Mouse (Mus musculus) liver, embryonic 11.5 days (tissue): ENCODE results near the gene Wipf2. TPM values are rescaled to one million over a fixed set of nuclear protein-coding genes. Genes with fewer than 3 reads are reported as not detected.

Source experiments
- ATAC-seq: fragments of 200-750 bp; cut with Nextera tagmentation; replicated peaks from 2 replicates; pipeline ENCODE4 v1.8.0; 2017; ENCODE audit warnings: moderate number of reproducible peaks, mild to moderate bottlenecking, moderate TSS enrichment, moderate library complexity; ENCODE audit not compliant: low FRiP score
- DNase-seq: peaks from one replicate; pipeline ENCODE4 v3.0.0-alpha.2; 2017; ENCODE audit warnings: low spot score
- H3K27ac ChIP-seq: fragments of 300-500 bp; sonication (generic); 2 replicates; pipeline ENCODE4 v1.5.1; 2014; ENCODE audit warnings: mild to moderate bottlenecking, low read depth, low read length, control low read depth
- H3K27me3 ChIP-seq: fragments of 300-500 bp; sonication (generic); replicated peaks from 2 replicates; pipeline ENCODE4 v1.6.1; 2014; ENCODE audit warnings: low read length, mixed read lengths; ENCODE audit not compliant: control insufficient read depth, insufficient read depth
- H3K36me3 ChIP-seq: fragments of 300-500 bp; sonication (generic); 2 replicates; pipeline ENCODE4 v1.6.1; 2014; ENCODE audit warnings: mild to moderate bottlenecking, low read length, moderate library complexity, mixed read lengths; ENCODE audit not compliant: control insufficient read depth, insufficient read depth
- H3K4me1 ChIP-seq: fragments of 300-500 bp; sonication (generic); replicated peaks from 2 replicates; pipeline ENCODE4 v1.6.1; 2014; ENCODE audit warnings: low read length, mixed read lengths; ENCODE audit not compliant: control insufficient read depth, insufficient read depth
- H3K4me2 ChIP-seq: fragments of 300-500 bp; sonication (generic); 2 replicates; pipeline ENCODE4 v1.6.1; 2014; ENCODE audit warnings: mild to moderate bottlenecking, control low read depth, moderate library complexity
- H3K4me3 ChIP-seq: fragments of 300-500 bp; sonication (generic); 2 replicates; pipeline ENCODE4 v1.5.1; 2014; ENCODE audit warnings: low read depth, low read length, control low read depth
- H3K9ac ChIP-seq: fragments of 300-500 bp; sonication (generic); 2 replicates; pipeline ENCODE4 v1.6.1; 2014; ENCODE audit warnings: low read depth, low read length, control low read depth
- H3K9me3 ChIP-seq: fragments of 300-500 bp; sonication (generic); 2 replicates; pipeline ENCODE4 v1.6.1; 2016; ENCODE audit warnings: low read length, inconsistent platforms, mixed read lengths; ENCODE audit not compliant: control insufficient read depth
- WGBS: fragments of 180-500 bp; shearing (Covaris S2); extraction: QIAGEN DNeasy Blood & Tissue Kit; methylation state at CpG from one replicate; pipeline ENCODE4 v1.1.7; 2014; 5-methylcytosine and 5-hydroxymethylcytosine counted together
- polyA plus RNA-seq: library from polyadenylated mRNA; unstranded; fragments of >200 nt; fragmentation: Nextera tagmentation; extraction: Ambion mirVana; gene quantifications from 2 replicates; pipeline ENCODE4 v1.2.1, GENCODE M21; 2014

Wipf2 gene
- polyA plus RNA-seq, 1 experiment from 2014 or later = 4.7 TPM

DNA sequence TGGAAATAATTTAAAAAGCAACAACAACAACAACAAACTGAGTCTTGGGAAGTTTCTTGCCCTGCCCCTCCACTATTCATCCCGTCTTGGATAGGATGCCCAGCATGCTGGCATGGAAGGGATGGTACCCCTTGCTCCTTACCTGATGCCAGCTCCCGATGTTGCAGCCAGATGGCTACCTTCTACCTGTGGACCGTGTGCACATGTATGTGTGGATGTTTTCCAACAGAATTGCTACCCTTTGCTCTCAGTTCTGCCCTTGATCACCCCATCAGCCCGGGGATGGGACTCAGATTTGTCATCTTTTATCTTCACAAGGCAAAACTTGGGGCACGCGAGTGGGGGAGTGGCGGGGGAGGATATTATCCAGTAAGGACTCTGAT, 75.3 kb downstream of the Wipf2 start:
- no peaks in the 10 kb centered on the region for H3K9me3 ChIP-seq
- H3K27me3 ChIP-seq = peaks cover 44% of the 10 kb centered on the region
- ATAC-seq (no peak), DNase-seq (no peak)
- H3K36me3 ChIP-seq = 0 out of 2 replicates have a peak, but pooled peaks cover 2% of the 10 kb centered on the region
- H3K4me2 ChIP-seq = peak overlapping the region; percentile 97
- no peak overlapping the region for H3K9ac ChIP-seq
- peak overlapping the region; percentile 72 for H3K4me3 ChIP-seq
- WGBS = 37% methylated on average over 7 of the region's 7 CpGs
- H3K4me1 ChIP-seq = peaks cover 73% of the 10 kb centered on the region
- H3K27ac ChIP-seq = no peak overlapping the region

DNA sequence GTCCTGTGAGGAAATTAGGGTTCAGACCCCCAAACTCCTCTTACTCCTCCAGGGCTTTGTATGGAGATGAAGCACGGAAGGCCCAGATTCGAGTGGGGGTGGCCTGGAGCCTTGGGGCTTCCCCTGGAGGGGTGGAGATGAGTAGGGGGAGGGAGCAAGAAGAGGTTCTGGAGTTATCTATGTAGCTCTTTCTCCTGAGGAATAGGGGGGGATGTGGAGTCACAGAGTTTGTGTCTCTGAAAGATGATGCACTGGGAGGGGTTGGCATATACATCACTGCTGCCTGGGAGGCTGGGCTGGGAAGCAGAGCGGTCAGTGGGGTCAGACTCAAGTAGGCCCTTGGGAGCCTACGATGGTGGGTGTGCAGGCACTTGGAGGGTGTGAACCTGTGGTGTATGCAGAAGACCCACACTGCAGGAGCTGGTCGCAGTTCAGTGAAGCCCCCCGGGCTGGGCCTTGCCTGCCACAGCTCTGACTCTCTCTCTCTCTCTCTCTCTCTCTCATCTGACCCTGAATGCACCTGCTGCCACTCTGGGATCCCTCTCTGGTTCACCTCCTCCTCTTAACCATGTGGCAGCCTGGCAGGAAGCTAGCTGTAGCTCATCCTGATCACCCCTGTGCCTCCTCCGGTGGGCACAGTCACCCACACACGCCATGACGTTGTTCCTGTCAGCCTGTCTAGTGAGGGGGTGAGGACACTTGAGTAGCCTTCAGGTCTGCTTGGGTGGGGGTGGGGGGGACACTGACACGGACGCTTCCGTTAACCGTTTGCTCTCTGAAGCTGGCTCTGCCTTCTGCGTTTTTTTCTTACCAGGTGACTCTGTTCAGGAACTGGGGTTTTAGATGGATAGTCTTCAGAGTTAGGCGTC, 75.9 kb downstream of the Wipf2 start:
- Histone ChIP-seq H3K27me3 (peaks cover 41% of the 10 kb centered on the region), H3K36me3 (0 out of 2 replicates have a peak, but pooled peaks cover 2% of the 10 kb centered on the region), H3K4me3 (peak overlapping the region; percentile 72), H3K4me2 (peak overlapping the region; percentile 97), H3K27ac (no peak overlapping the region; the same call in 1 of the 2 replicates), H3K9ac (no peak overlapping the region), H3K4me1 (peaks cover 79% of the 10 kb centered on the region), H3K9me3 (no peaks in the 10 kb centered on the region)
- DNase-seq (no peak), ATAC-seq (no peak)
- 48% methylated on average over 15 of the region's 15 CpGs for WGBS

DNA sequence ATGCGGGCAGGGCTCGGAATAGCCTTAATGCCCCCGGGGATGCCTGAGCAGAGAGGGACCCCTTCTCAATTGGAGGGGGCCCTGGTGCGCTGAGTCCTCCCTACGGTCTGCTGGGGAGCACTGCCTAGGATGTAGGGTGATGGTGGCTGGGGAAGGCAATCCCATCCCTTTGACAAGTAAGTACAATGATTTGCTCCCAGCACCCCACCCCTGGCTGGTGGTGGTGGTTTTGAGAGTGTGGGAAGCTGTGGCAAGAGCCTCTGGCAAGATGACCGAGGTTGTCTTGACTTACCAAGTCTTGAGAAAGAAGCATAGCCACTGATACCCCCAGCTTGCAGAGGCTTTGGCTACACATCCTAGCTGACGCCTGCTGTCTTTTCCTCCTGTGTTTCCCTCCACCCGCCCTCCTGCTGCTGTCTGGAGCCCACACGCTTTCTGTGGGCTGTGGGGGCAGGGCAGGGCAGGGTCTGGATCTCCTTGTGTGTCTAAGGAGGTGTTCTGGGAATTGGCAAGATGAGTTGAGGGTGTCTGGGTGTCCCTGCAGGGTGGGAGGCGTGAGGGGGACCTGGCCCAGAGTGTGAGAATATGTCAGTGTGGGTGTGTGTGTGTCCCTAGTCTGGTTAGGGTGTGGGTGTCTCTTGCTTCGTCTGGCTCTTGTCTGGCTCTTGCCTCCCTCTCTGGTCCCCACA, 76.7 kb downstream of the Wipf2 start:
- WGBS = 56% methylated on average over 11 of the region's 11 CpGs
- Histone ChIP-seq H3K9me3 (no peaks in the 10 kb centered on the region), H3K4me2 (peak overlapping the region; percentile 97), H3K36me3 (0 out of 2 replicates have a peak, but pooled peaks cover 1% of the 10 kb centered on the region), H3K4me3 (peak overlapping the region; percentile 17; the same call in 1 of the 2 replicates), H3K27me3 (peaks cover 35% of the 10 kb centered on the region), H3K4me1 (peaks cover 83% of the 10 kb centered on the region), H3K9ac (no peak overlapping the region), H3K27ac (no peak overlapping the region; the same call in 1 of the 2 replicates)
- DNase-seq (no peak), ATAC-seq (no peak)

DNA sequence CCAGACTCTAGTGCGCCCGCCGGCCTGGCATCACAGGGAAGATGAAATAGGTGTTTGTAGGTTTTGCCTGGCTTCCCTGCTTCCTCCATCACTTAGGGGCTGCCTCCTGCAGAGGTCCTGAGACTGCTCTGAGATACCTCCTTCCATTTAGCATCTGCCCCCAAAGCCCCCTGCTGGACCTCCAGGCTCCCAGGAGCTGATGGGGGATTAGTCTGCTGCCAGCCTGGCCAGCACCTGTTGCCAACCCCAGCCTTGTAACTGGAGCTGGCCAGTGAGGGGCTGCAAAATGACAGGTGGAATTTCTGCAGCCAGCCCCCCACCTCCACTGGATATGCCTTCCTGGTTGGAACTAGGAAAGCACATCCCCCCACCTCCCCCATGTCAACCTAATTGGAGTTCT, 77.3 kb downstream of the Wipf2 start:
- 45% methylated on average over 3 of the region's 3 CpGs for WGBS
- no peak for DNase-seq
- H3K36me3 ChIP-seq = no peaks in the 10 kb centered on the region
- H3K27ac ChIP-seq = peak overlapping the region; percentile 87; the same call in 1 of the 2 replicates
- H3K9me3 ChIP-seq = no peaks in the 10 kb centered on the region
- peaks cover 90% of the 10 kb centered on the region for H3K4me1 ChIP-seq
- H3K9ac ChIP-seq = peak overlapping the region; percentile 69; the same call in 1 of the 2 replicates
- ATAC-seq = no peak
- H3K4me3 ChIP-seq = peak overlapping the region; percentile 53; the same call in 1 of the 2 replicates
- peak overlapping the region; percentile 97 for H3K4me2 ChIP-seq
- peaks cover 30% of the 10 kb centered on the region for H3K27me3 ChIP-seq

DNA sequence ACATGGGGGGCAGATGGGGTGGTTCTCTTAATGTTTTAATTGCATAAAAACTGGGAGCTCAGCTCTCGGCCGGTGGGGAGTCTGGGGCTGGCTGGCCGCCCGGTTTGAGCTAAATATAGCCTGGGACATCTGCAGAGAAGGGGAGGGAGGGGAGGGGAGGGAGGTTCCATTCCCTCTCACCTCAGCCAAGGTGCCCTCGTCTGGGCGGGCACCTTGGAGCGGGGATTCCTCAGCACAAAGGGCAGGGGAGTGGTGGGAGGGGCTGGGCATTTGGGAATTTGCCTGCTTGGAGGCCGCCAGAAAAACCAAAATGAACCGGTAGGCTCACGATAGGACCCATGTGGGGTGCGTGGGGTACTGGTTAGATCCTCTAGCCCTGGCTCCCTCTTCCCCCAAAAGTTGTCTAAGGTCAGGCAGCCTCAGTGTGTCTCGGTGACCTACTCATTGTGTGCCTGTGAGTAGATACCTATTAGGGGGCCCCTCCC, 77.9 kb downstream of the Wipf2 start:
- H3K4me3 ChIP-seq = peak overlapping the region; percentile 53
- H3K36me3 ChIP-seq = no peaks in the 10 kb centered on the region
- peak overlapping the region; percentile 69 for H3K9ac ChIP-seq
- peak overlapping the region; percentile 97 for H3K4me2 ChIP-seq
- H3K27ac ChIP-seq = peak overlapping the region; percentile 87
- H3K27me3 ChIP-seq = peaks cover 24% of the 10 kb centered on the region
- ATAC-seq (no peak; the same call in 1 of the 2 replicates), DNase-seq (no peak)
- WGBS = 11% methylated on average over 12 of the region's 12 CpGs
- no peaks in the 10 kb centered on the region for H3K9me3 ChIP-seq
- peaks cover 87% of the 10 kb centered on the region for H3K4me1 ChIP-seq

DNA sequence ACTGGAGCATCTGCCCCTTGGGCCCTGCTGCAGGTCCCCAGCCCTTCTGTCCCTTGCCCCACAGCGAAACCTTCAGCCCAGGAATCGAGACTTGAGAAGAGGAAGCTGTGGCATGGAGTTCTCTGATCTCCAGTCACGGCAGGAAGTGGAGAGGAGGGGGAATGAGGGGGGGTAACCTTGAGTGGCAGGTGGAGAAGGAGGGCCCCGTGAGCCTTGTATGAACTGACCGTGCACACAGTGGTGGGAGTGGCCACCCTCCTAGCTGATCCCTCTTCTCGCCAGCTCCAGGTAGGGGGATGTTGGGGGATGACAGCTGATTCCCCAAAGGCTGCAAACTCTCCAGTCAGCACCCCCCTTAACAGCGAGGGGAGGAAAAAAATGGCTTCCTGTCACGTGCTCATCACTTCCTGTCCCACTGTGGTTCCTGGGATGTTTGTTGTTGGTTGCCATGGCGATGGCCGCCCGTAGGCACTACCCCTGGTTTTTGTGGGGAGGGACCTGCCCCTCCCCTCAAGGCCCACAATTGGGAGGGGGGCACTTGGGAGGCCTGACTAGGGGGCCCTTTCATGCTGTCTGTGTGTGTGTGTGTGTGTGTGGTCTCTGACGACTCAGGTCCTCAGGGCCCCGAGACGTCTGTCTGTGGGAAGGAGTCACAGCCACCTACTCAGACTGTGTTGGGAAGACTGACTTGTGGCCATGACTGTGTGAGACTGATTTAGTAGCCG, 78.5 kb downstream of the Wipf2 start:
- Histone ChIP-seq H3K4me2 (peak overlapping the region; percentile 97), H3K27ac (peak overlapping the region; percentile 87), H3K4me1 (peaks cover 85% of the 10 kb centered on the region), H3K27me3 (peaks cover 21% of the 10 kb centered on the region), H3K4me3 (peak overlapping the region; percentile 53), H3K9me3 (no peaks in the 10 kb centered on the region), H3K36me3 (no peaks in the 10 kb centered on the region), H3K9ac (peak overlapping the region; percentile 69)
- ATAC-seq (peak; percentile 58), DNase-seq (peak; percentile 83)
- 3% methylated on average over 15 of the region's 15 CpGs for WGBS

DNA sequence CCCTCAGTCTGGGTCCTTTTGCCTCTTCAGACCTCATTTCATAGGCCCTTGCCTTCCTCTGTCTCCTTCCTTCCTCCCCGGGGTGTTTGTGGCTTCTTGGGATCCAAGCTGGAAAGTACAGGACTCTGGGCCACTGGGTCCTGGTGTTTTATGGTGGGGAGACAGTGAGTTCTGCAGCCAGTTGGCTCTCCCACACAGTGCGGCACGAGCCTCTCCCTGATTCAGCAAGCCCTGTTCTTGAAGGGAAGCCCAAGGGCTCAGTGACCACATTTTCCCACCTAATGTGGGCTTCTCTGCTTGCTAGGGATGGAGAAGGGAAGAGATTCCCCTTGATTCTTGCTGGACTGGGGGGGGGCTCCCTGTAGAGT, 79.1 kb downstream of the Wipf2 start:
- H3K9ac ChIP-seq = peak overlapping the region; percentile 69; the same call in 1 of the 2 replicates
- DNase-seq (no peak), ATAC-seq (no peak)
- H3K27me3 ChIP-seq = peaks cover 21% of the 10 kb centered on the region
- H3K4me2 ChIP-seq = peak overlapping the region; percentile 97
- H3K27ac ChIP-seq = peak overlapping the region; percentile 87
- H3K9me3 ChIP-seq = no peaks in the 10 kb centered on the region
- WGBS = 41% methylated on average over 3 of the region's 3 CpGs
- no peaks in the 10 kb centered on the region for H3K36me3 ChIP-seq
- peaks cover 90% of the 10 kb centered on the region for H3K4me1 ChIP-seq
- H3K4me3 ChIP-seq = peak overlapping the region; percentile 53
